Mouse (Mus musculus) regulatory T cell (primary cell): ENCODE results near the gene Rnf24.

Source experiments
- in situ Hi-C: fragments of 300-600 bp; cut with MboI, MseI; formaldehyde crosslinking; loops from one replicate; pipeline ENCODE4 v1.15.1; 2025; ENCODE audit warnings: high pct_unique_total_duplicates

Rnf24 gene

GRCm38 (mm10) chr2:131265056-131265455 lies 87.6 kb downstream of the Rnf24 start:
- in situ Hi-C loops, result loop anchor here (5.0 kb wide), 1 partner anchor 152 kb away; no protein-coding TSS in a partner anchor

GRCm38 (mm10) chr2:131264027-131264426 lies 88.7 kb downstream of the Rnf24 start:
- in situ Hi-C loops, result no loop called here

DNA sequence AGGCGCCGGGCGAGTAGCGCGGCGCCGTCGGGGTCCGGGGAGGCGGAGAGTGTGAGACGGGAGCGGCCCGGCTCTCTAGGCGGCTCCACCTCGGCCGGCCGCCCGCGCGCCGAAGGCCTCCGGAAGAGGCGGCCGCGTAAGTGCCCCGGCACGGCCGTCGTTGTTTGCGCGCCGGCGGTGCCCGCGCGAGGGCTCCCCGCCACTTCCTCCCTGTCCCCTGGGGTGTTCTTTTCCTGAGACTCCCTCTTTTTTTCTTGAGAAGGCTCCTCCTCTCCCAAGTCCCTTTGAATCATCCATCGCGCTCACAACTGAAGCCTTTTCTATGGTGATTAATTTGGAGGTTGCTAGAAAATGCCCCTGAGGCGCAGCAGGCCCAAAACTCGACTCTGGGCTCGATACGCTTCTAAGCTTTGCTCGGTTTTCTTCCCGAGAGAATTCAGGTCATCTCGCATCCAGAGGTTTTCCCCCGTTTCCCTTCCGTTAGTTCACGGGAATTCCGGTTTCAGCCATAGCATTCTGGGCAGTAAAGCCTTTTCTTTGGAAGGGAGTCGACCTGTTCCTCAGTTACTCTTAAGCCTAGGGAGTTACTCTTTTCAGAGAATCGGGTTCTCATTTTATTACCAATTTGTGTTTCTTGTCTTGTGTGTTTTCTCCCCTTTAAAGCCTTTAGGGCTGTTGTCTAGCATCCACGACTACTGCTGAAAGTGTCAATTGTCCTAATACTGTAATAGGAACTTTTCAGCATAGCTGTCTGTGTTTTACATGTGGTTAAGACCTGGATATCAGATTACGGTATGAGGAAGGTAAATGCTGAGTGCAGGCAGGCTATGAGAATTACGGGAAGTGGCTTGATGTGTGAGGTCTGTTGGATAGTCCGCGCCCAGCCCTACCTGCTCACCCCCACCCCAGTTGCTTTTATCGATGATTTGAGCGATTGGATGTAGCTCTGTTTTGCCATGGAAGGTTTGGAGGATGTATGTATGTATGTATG lies 89.7 kb downstream of the Rnf24 start:
- in situ Hi-C loops, result no loop called here

DNA sequence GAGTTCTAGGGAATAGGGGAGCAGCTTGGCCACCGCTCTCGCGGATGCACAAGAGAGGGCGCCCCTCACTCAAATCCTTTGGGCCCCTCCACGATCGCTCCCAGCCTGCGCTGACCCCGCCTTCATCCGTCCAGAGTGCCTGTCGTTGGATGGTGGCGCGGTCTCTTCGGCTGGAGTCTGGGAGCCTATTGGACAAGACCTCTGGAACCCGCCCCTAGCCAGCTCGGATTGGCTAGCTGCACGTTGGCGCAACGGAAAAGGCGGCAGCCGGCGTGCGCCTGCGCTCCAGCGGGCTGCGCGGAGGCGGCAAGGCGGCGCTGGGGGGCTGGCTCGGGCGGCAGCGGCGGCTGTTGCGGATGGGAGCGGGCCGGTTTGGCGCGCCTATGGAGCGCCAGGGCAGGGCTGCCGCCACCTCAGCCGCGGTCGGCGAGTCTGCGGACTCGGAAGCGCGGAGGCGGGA lies 90.4 kb downstream of the Rnf24 start, which contains the start of gene Pank2:
Pank2 (plus strand) TSS at position 283 of the 460 bp plus-strand sequence.
- in situ Hi-C loops, result no loop called here

- in situ Hi-C loops, result no loop called here
Measured at GRCm38 (mm10) chr2:131261481-131262212, 91.0 kb downstream of the Rnf24 start.

DNA sequence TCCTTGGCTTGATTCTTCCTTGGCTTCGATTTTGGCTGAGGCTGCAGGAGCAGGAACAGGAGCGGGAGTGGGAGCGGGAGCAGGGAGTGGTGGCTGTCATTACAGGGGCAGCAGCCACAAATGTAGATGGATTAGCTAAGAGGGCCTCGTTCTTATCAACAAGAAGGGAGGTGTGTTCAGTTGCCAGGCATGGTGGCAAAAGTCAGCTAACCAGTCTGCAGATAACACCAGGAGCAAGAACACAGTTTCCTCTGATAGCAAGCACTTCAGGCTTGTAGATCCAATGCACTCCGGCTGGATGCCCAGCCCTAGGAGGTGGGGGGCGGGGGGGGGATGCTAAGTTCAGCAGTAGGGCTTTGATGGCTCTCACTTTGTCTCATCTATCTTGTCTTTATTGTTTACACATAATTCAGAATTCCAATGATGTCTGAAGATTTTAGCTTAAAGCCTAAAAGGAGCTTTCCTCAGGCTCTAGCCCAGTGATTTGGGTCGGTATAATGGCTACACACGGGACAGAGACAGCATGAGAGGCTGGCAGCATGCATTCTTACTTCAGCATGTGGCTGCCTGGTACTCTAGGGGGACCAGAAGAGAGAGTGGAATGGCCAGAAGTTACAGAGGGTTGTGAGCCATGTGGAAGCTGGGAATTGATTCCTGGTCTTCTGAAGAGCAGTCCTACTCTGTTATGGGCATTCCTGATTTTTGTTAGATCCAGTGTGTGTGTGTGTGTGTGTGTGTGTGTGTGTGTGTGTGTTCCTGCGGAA lies 92.0 kb downstream of the Rnf24 start:
- in situ Hi-C loops, result no loop called here

DNA sequence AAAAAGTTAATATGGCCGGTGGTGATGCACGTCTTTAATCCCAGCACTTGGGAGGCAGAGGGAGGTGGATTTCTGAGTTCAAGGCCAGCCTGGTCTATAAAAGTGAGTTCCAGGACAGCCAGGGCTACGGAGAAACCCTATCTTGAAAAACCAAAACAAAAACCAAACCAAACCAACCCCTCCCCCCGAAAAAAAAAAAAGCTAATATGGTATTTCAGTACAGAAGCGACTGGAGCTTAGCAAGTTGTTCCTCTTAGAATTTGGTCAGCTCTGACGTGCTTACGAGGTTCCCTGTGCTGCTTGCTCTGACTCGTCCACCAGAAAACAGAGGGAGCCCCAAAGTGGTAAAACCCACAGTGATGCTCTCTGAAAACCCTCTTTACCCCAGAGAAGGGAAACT lies 94.0 kb downstream of the Rnf24 start:
- in situ Hi-C loops, result loop anchor here (5.0 to 10.0 kb wide), 2 partner anchors 36 to 1426 kb away; partner anchors contain the start of gene Shld1

- in situ Hi-C loops, result loop anchor here (5.0 to 10.0 kb wide), 2 partner anchors 33 to 1429 kb away; partner anchors contain the start of gene Shld1
Measured at GRCm38 (mm10) chr2:131255738-131256137, 97.0 kb downstream of the Rnf24 start.

DNA sequence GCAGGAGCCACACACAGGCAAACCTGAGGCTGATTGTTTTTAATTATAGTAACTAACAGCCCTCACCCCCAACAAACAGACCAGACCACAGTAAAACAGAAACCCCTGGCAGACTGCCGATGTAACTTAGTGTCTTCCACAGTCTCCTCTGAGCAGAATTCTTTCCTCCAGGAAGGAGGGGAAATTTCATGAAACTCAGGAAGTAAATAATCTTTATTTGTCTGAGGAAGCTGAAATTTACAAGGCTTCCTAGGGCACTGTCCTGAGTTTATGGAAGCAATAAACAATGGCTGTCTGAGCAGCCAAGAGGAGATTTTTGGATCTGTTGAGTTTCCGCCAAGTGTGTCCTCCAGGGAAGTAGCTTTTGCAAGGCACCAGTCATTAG lies 98.4 kb downstream of the Rnf24 start:
- in situ Hi-C loops, result loop anchor here (5.0 to 10.0 kb wide), 2 partner anchors 162 to 1430 kb away; partner anchors contain the start of gene Shld1

- in situ Hi-C loops, result loop anchor here (5.0 to 10.0 kb wide), 2 partner anchors 162 to 1431 kb away; partner anchors contain the start of gene Shld1
Measured at GRCm38 (mm10) chr2:131253681-131254328, 98.9 kb downstream of the Rnf24 start.
